Mouse (Mus musculus) liver, embryonic 14.5 days (tissue): ENCODE data around the gene E2f4. TPM values are rescaled to one million over a fixed set of nuclear protein-coding genes. Genes with fewer than 3 reads are reported as not detected.

ENCODE experiments used
- ATAC-seq: fragments of 200-750 bp; cut with Nextera tagmentation; 2 replicates; pipeline ENCODE4 v1.8.0; 2017; ENCODE audit warnings: moderate number of reproducible peaks, mild to moderate bottlenecking, moderate library complexity; ENCODE audit not compliant: insufficient read depth
- DNase-seq, 3 experiments: peaks; one replicate each; pipeline ENCODE4 v3.0.0-alpha.2; 2012 to 2013; ENCODE audit warnings: low read depth in 3 of 3, low spot score in 3 of 3
- H3K27ac ChIP-seq: fragments of 300-500 bp; sonication (generic); 2 replicates; pipeline ENCODE4 v1.5.1; 2014; ENCODE audit warnings: moderate library complexity, mild to moderate bottlenecking, control low read depth, inconsistent platforms
- H3K27me3 ChIP-seq: fragments of 300-500 bp; sonication (generic); 2 replicates; pipeline ENCODE4 v1.6.1; 2014; ENCODE audit warnings: mild to moderate bottlenecking, low read length, moderate library complexity; ENCODE audit not compliant: control insufficient read depth, insufficient read depth
- H3K36me3 ChIP-seq: fragments of 300-500 bp; sonication (generic); replicated peaks from 2 replicates; pipeline ENCODE4 v1.6.1; 2014; ENCODE audit warnings: low read depth; ENCODE audit not compliant: control insufficient read depth, insufficient read depth
- H3K4me1 ChIP-seq, 2 experiments: fragments of 200-500 bp in 1 of 2; fragments of 300-500 bp in 1 of 2; sonication (generic) in 1 of 2; replicated peaks; 2 replicates each; pipeline ENCODE4 v1.6.1; 2012 to 2014; ENCODE audit warnings: antibody characterized with exemption in 1 of 2, inconsistent platforms in 1 of 2, low read length in 1 of 2; ENCODE audit not compliant: control insufficient read depth in 2 of 2, insufficient read depth in 2 of 2
- H3K4me2 ChIP-seq: fragments of 300-500 bp; sonication (generic); 2 replicates; pipeline ENCODE4 v1.6.1; 2014; ENCODE audit warnings: low read depth, mild to moderate bottlenecking, control low read depth, moderate library complexity
- H3K4me3 ChIP-seq, 2 experiments: fragments of 200-500 bp in 1 of 2; fragments of 300-500 bp in 1 of 2; sonication (generic) in 1 of 2; 2 replicates each; pipeline ENCODE4 v1.5.1; 2012 to 2014; ENCODE audit warnings: low read depth in 2 of 2, low read length in 2 of 2, mild to moderate bottlenecking in 2 of 2, control low read depth in 1 of 2, inconsistent platforms in 1 of 2, moderate library complexity in 1 of 2; ENCODE audit not compliant: insufficient read depth in 1 of 2
- H3K9ac ChIP-seq: fragments of 300-500 bp; sonication (generic); replicated peaks from 2 replicates; pipeline ENCODE4 v1.6.1; 2014; ENCODE audit warnings: mild to moderate bottlenecking, control low read depth, moderate library complexity
- H3K9me3 ChIP-seq: fragments of 300-500 bp; sonication (generic); 2 replicates; pipeline ENCODE4 v1.6.1; 2016; ENCODE audit warnings: low read length, mixed read lengths; ENCODE audit not compliant: control insufficient read depth
- CTCF ChIP-seq: IDR thresholded peaks from 2 replicates; pipeline ENCODE4 v1.5.1; 2016; ENCODE audit warnings: antibody characterized with exemption, low read depth, control low read depth
- EP300 ChIP-seq: IDR thresholded peaks from 2 replicates; pipeline ENCODE4 v1.6.1; 2016; ENCODE audit warnings: antibody characterized with exemption, low read depth
- WGBS: fragments of 180-500 bp; shearing (Covaris S2); extraction: QIAGEN DNeasy Blood & Tissue Kit; methylation state at CpG from one replicate; pipeline ENCODE4 v1.1.7; 2014; ENCODE audit not compliant: insufficient replicate concordance; 5-methylcytosine and 5-hydroxymethylcytosine counted together
- polyA plus RNA-seq, 2 experiments: library from polyadenylated mRNA; depleted of rRNA in 1 of 2; stranded (reverse) in 1 of 2; unstranded in 1 of 2; fragments of >200 nt; fragmentation: Nextera tagmentation in 1 of 2; extraction: Ambion mirVana in 1 of 2; gene quantifications; 2 replicates each; pipeline versions ENCODE4 v1.2.1 to v1.2.3; 2012 to 2014

Gene E2f4
- polyA plus RNA-seq (2012; rRNA removed), result 275 and 297 TPM in 2 replicates
- polyA plus RNA-seq (2014; fragmentation: Nextera tagmentation; extraction: Ambion mirVana), result 206 and 227 TPM in 2 replicates

- H3K36me3 ChIP-seq, result peaks cover 40% of the 10 kb centered on the region
- H3K4me3 ChIP-seq, result peak within 1 kb of the TSS; percentile 97 to 98
- no peaks in the 10 kb centered on the region for H3K9me3 ChIP-seq
- peak; percentile 72 for ATAC-seq
- WGBS, result under 1% methylated on average over 58 of the region's 58 CpGs
- TF ChIP-seq CTCF (0 out of 2 replicates have a peak, but pooled peaks have one; percentile 5), EP300 (no peak; the same call in 1 of the 2 replicates)
- DNase-seq, result peak; percentile 84 to 86 (median 86)
- H3K4me1 ChIP-seq, result peaks cover 38 to 46% of the 10 kb centered on the region in 2 experiments
- H3K4me2 ChIP-seq, result peak within 1 kb of the TSS; percentile 99
- H3K9ac ChIP-seq, result peak within 1 kb of the TSS; percentile 95
- peak within 1 kb of the TSS; percentile 97 for H3K27ac ChIP-seq
- H3K27me3 ChIP-seq, result no peaks in the 10 kb centered on the region
Measured at GRCm38 (mm10) chr8:105297511-105298192, at the start of gene E2f4. TSS of gene E2f4 (plus strand) at chr8:105297663.

GRCm38 (mm10) chr8:105251954-105252353 is 45.5 kb upstream of the E2f4 start:
- Histone ChIP-seq H3K9ac (no peak overlapping the region), H3K9me3 (no peaks in the 10 kb centered on the region), H3K4me3 (no peak overlapping the region), H3K4me2 (no peak overlapping the region), H3K27ac (no peak overlapping the region), H3K4me1 (peaks cover 13 to 15% of the 10 kb centered on the region in 2 experiments), H3K36me3 (peaks cover 36% of the 10 kb centered on the region), H3K27me3 (no peaks in the 10 kb centered on the region)
- TF ChIP-seq EP300, result no peak
- no peak for TF ChIP-seq CTCF
- DNase-seq (no peak), ATAC-seq (no peak)
- 80% methylated on average over 6 of the region's 6 CpGs for WGBS

- no peaks in the 10 kb centered on the region for H3K9me3 ChIP-seq
- H3K27ac ChIP-seq, result no peak overlapping the region
- H3K4me1 ChIP-seq, result peaks cover 13 to 15% of the 10 kb centered on the region in 2 experiments
- no peaks in the 10 kb centered on the region for H3K27me3 ChIP-seq
- ATAC-seq (no peak), DNase-seq (no peak)
- no peak for TF ChIP-seq EP300
- no peak for TF ChIP-seq CTCF
- H3K9ac ChIP-seq, result no peak overlapping the region
- WGBS, result 58% methylated on average over 10 of the region's 10 CpGs
- H3K4me2 ChIP-seq, result no peak overlapping the region
- H3K4me3 ChIP-seq, result no peak overlapping the region
- peaks cover 33% of the 10 kb centered on the region for H3K36me3 ChIP-seq
Measured at GRCm38 (mm10) chr8:105252680-105253537, 44.6 kb upstream of the E2f4 start.

- Histone ChIP-seq H3K4me3 (peak overlapping the region; percentile 62 to 82; a peak in 2 of 4 replicates), H3K4me1 (peaks cover 13 to 15% of the 10 kb centered on the region in 2 experiments), H3K27me3 (peaks cover 4% of the 10 kb centered on the region), H3K4me2 (peak overlapping the region; percentile 100), H3K36me3 (peaks cover 29% of the 10 kb centered on the region), H3K9ac (no peak overlapping the region; the same call in 1 of the 2 replicates), H3K27ac (no peak overlapping the region), H3K9me3 (no peaks in the 10 kb centered on the region)
- no peak for DNase-seq
- TF ChIP-seq EP300 (no peak), CTCF (no peak)
- 57% methylated on average over 20 of the region's 20 CpGs for WGBS
- no peak for ATAC-seq
Measured at GRCm38 (mm10) chr8:105253766-105254151, 43.7 kb upstream of the E2f4 start.
